Mouse (Mus musculus) layer of hippocampus, postnatal 10 days (tissue): ENCODE measurements at regions not wholly inside any gene's neighbourhood (a gene's known extent, or its start where the extent isn't known, plus 50 kb on each side); places are given as distances from the start of the nearest gene placed in this dataset.
A peak's percentile ranks its signal among the peaks of the same experiment; 100 is the strongest.

ENCODE experiments used
- DNase-seq, 2 experiments: peaks; one replicate each; pipeline ENCODE4 v3.0.0; 2021; ENCODE audit warnings: low spot score in 2 of 2

- no peak for DNase-seq
Measured at GRCm38 (mm10) chr3:128787686-128788085, 412.0 kb upstream of the Pitx2 start.

- DNase-seq, result no peak
Measured at GRCm38 (mm10) chr3:128795931-128796330, 403.7 kb upstream of the Pitx2 start.

- DNase-seq, result peak; percentile 12
Measured at GRCm38 (mm10) chr3:128797829-128798228, 401.8 kb upstream of the Pitx2 start.

- DNase-seq, result no peak
Measured at GRCm38 (mm10) chr3:128829371-128830160, 370.1 kb upstream of the Pitx2 start.

- DNase-seq, result no peak
Measured at GRCm38 (mm10) chr3:128850327-128850977, 349.2 kb upstream of the Pitx2 start.

GRCm38 (mm10) chr3:128856515-128856914 is 343.2 kb upstream of the Pitx2 start:
- DNase-seq, result no peak

GRCm38 (mm10) chr3:128881685-128882444 is 317.8 kb upstream of the Pitx2 start:
- DNase-seq, result no peak

GRCm38 (mm10) chr3:128883636-128884195 is 316.0 kb upstream of the Pitx2 start:
- no peak for DNase-seq

- no peak for DNase-seq
Measured at GRCm38 (mm10) chr3:128886678-128887077, 313.0 kb upstream of the Pitx2 start.

- DNase-seq, result no peak
Measured at GRCm38 (mm10) chr3:128891078-128891477, 308.6 kb upstream of the Pitx2 start.

- DNase-seq, result no peak
Measured at GRCm38 (mm10) chr3:128896628-128897027, 303.1 kb upstream of the Pitx2 start.

GRCm38 (mm10) chr3:128911122-128911521 is 288.6 kb upstream of the Pitx2 start:
- no peak for DNase-seq

- DNase-seq, result no peak
Measured at GRCm38 (mm10) chr3:128921428-128921827, 278.2 kb upstream of the Pitx2 start.

- DNase-seq, result no peak
Measured at GRCm38 (mm10) chr3:128922150-128922549, 277.5 kb upstream of the Pitx2 start.

GRCm38 (mm10) chr3:128938536-128938935 is 261.1 kb upstream of the Pitx2 start:
- no peak for DNase-seq

- no peak for DNase-seq
Measured at GRCm38 (mm10) chr3:128941156-128941555, 258.5 kb upstream of the Pitx2 start.

- DNase-seq, result no peak
Measured at GRCm38 (mm10) chr3:128944631-128945030, 255.0 kb upstream of the Pitx2 start.

GRCm38 (mm10) chr3:128954886-128955285 is 244.8 kb upstream of the Pitx2 start:
- DNase-seq, result no peak

GRCm38 (mm10) chr3:128976752-128977151 is 222.9 kb upstream of the Pitx2 start:
- DNase-seq, result no peak

GRCm38 (mm10) chr3:128990183-128990912 is 209.3 kb upstream of the Pitx2 start:
- peak in 1 of 2 experiments; percentile 6 for DNase-seq

- DNase-seq, result no peak
Measured at GRCm38 (mm10) chr3:129002866-129003265, 196.8 kb upstream of the Pitx2 start.
